Mouse (Mus musculus) adrenal gland, postnatal 10 days (tissue): ENCODE data around the gene Dlx1. TPM values are rescaled to one million over a fixed set of nuclear protein-coding genes. Genes with fewer than 3 reads are reported as not detected.

ENCODE experiments used
- DNase-seq: peaks from one replicate; pipeline ENCODE4 v3.0.0; 2021; ENCODE audit warnings: mixed read lengths
- total RNA-seq, 2 experiments: library from RNA; stranded (reverse); gene quantifications; 2 replicates each; pipeline ENCODE4 v1.2.3; 2021

Gene Dlx1
- total RNA-seq, 2 experiments from 2014 or later, result 0.24 to 0.45 TPM

- DNase-seq, result no peak
These were observed 999 bp downstream of the Dlx1 start for GRCm38 (mm10) chr2:71528714-71529510.

GRCm38 (mm10) chr2:71529511-71530351 lies 1.8 kb downstream of the Dlx1 start:
- DNase-seq, result peak; percentile 89

GRCm38 (mm10) chr2:71530391-71531123 lies 2.6 kb downstream of the Dlx1 start:
- no peak for DNase-seq

- DNase-seq, result no peak
These were observed 3.2 kb downstream of the Dlx1 start for GRCm38 (mm10) chr2:71531124-71531590.

GRCm38 (mm10) chr2:71531990-71532970 lies 4.4 kb downstream of the Dlx1 start:
- DNase-seq, result no peak

- DNase-seq, result no peak
These were observed 5.2 kb downstream of the Dlx1 start for GRCm38 (mm10) chr2:71533094-71533493.

GRCm38 (mm10) chr2:71534242-71535052 lies 6.5 kb downstream of the Dlx1 start:
- DNase-seq, result no peak

- DNase-seq, result no peak
These were observed 12.9 kb downstream of the Dlx1 start for GRCm38 (mm10) chr2:71540611-71541417.

GRCm38 (mm10) chr2:71541418-71542226 lies 13.7 kb downstream of the Dlx1 start:
- DNase-seq, result no peak

GRCm38 (mm10) chr2:71542227-71542815 lies 14.4 kb downstream of the Dlx1 start:
- no peak for DNase-seq

- DNase-seq, result peak; percentile 67
These were observed 14.9 kb downstream of the Dlx1 start for GRCm38 (mm10) chr2:71542816-71543301.

GRCm38 (mm10) chr2:71543531-71543930 lies 15.6 kb downstream of the Dlx1 start:
- no peak for DNase-seq

GRCm38 (mm10) chr2:71543948-71544347 lies 16.0 kb downstream of the Dlx1 start:
- DNase-seq, result no peak

GRCm38 (mm10) chr2:71544391-71545285 lies 16.7 kb downstream of the Dlx1 start:
- no peak for DNase-seq

- DNase-seq, result no peak
These were observed 17.5 kb downstream of the Dlx1 start for GRCm38 (mm10) chr2:71545401-71545881.

GRCm38 (mm10) chr2:71545882-71546639 lies 18.1 kb downstream of the Dlx1 start:
- DNase-seq, result no peak
